Mouse (Mus musculus) macrophage (primary cell): Measurements from ENCODE around the gene Gm609. TPM values are rescaled to one million over a fixed set of nuclear protein-coding genes. Genes with fewer than 3 reads are reported as not detected.

ENCODE experiments used
- H3K27ac ChIP-seq: fragments of 350-480 bp; formaldehyde crosslinking; 2 replicates; pipeline ENCODE4 v1.9.0; 2021
- H3K36me3 ChIP-seq: fragments of 350-480 bp; formaldehyde crosslinking; 2 replicates; pipeline ENCODE4 v1.9.0; 2021; ENCODE audit errors: inconsistent target
- H3K4me3 ChIP-seq: fragments of 350-480 bp; formaldehyde crosslinking; 2 replicates; pipeline ENCODE4 v1.9.0; 2021; ENCODE audit errors: inconsistent target
- H3K79me2 ChIP-seq: fragments of 350-480 bp; formaldehyde crosslinking; 2 replicates; pipeline ENCODE4 v1.9.0; 2021; ENCODE audit errors: inconsistent target
- WGBS: methylation state at CpG from one replicate; pipeline ENCODE4 v1.1.7; 2026; ENCODE audit warnings: inconsistent platforms; ENCODE audit not compliant: missing documents; 5-methylcytosine and 5-hydroxymethylcytosine counted together
- polyA plus RNA-seq: library from polyadenylated mRNA; stranded (reverse); fragments of 250-400 nt; gene quantifications from 3 replicates; pipeline ENCODE4 v1.2.4, GENCODE M21; 2018; ENCODE audit warnings: inconsistent platforms

The Gm609 gene
- polyA plus RNA-seq, 1 experiment from 2014 or later, result not detected

GRCm38 (mm10) chr16:45378147-45378943 lies 114.4 kb downstream of the Gm609 start:
- no peaks in the 10 kb centered on the region for H3K36me3 ChIP-seq
- no peaks in the 10 kb centered on the region for H3K79me2 ChIP-seq
- WGBS, result 95% methylated on average over 5 of the region's 5 CpGs
- H3K27ac ChIP-seq, result no peak overlapping the region
- no peak overlapping the region for H3K4me3 ChIP-seq

- H3K79me2 ChIP-seq, result no peaks in the 10 kb centered on the region
- no peak overlapping the region for H3K4me3 ChIP-seq
- H3K36me3 ChIP-seq, result no peaks in the 10 kb centered on the region
- WGBS, result 70% methylated on average over 4 of the region's 4 CpGs
- no peak overlapping the region for H3K27ac ChIP-seq
Measured at GRCm38 (mm10) chr16:45377332-45377731, 115.4 kb downstream of the Gm609 start.

- Histone ChIP-seq H3K4me3 (no peak overlapping the region), H3K36me3 (no peaks in the 10 kb centered on the region), H3K27ac (no peak overlapping the region), H3K79me2 (no peaks in the 10 kb centered on the region)
- 81% methylated on average over 2 of the region's 2 CpGs for WGBS
Measured at GRCm38 (mm10) chr16:45376812-45377211, 116.0 kb downstream of the Gm609 start.

- Histone ChIP-seq H3K27ac (no peak overlapping the region), H3K4me3 (no peak overlapping the region), H3K36me3 (no peaks in the 10 kb centered on the region), H3K79me2 (no peaks in the 10 kb centered on the region)
- 86% methylated on average over 4 of the region's 4 CpGs for WGBS
Measured at GRCm38 (mm10) chr16:45376294-45376693, 116.5 kb downstream of the Gm609 start.

- Histone ChIP-seq H3K27ac (no peak overlapping the region), H3K36me3 (no peaks in the 10 kb centered on the region), H3K79me2 (no peaks in the 10 kb centered on the region), H3K4me3 (no peak overlapping the region)
- 92% methylated on average over 2 of the region's 2 CpGs for WGBS
Measured at GRCm38 (mm10) chr16:45375506-45376225, 117.1 kb downstream of the Gm609 start.

- WGBS, result 95% methylated on average over 2 of the region's 2 CpGs
- Histone ChIP-seq H3K79me2 (no peaks in the 10 kb centered on the region), H3K27ac (no peak overlapping the region), H3K36me3 (no peaks in the 10 kb centered on the region), H3K4me3 (no peak overlapping the region)
Measured at GRCm38 (mm10) chr16:45374074-45374473, 118.7 kb downstream of the Gm609 start.

- Histone ChIP-seq H3K36me3 (no peaks in the 10 kb centered on the region), H3K79me2 (no peaks in the 10 kb centered on the region), H3K27ac (no peak overlapping the region), H3K4me3 (no peak overlapping the region)
- WGBS, result 72% methylated on average over 1 of the region's 1 CpGs
Measured at GRCm38 (mm10) chr16:45371076-45371475, 121.7 kb downstream of the Gm609 start.

GRCm38 (mm10) chr16:45369285-45369965 lies 123.3 kb downstream of the Gm609 start:
- Histone ChIP-seq H3K27ac (no peak overlapping the region), H3K36me3 (no peaks in the 10 kb centered on the region), H3K4me3 (no peak overlapping the region), H3K79me2 (no peaks in the 10 kb centered on the region)
- WGBS, result 97% methylated on average over 4 of the region's 4 CpGs

- H3K79me2 ChIP-seq, result no peaks in the 10 kb centered on the region
- no peaks in the 10 kb centered on the region for H3K36me3 ChIP-seq
- WGBS, result 90% methylated on average over 7 of the region's 7 CpGs
- H3K4me3 ChIP-seq, result no peak overlapping the region
- no peak overlapping the region for H3K27ac ChIP-seq
Measured at GRCm38 (mm10) chr16:45366111-45366510, 126.7 kb downstream of the Gm609 start.

- Histone ChIP-seq H3K79me2 (no peaks in the 10 kb centered on the region), H3K36me3 (no peaks in the 10 kb centered on the region), H3K27ac (no peak overlapping the region), H3K4me3 (no peak overlapping the region)
- WGBS, result 90% methylated on average over 9 of the region's 9 CpGs
Measured at GRCm38 (mm10) chr16:45365353-45365752, 127.4 kb downstream of the Gm609 start.

- WGBS, result 100% methylated on average over 1 of the region's 1 CpGs
- H3K79me2 ChIP-seq, result no peaks in the 10 kb centered on the region
- H3K4me3 ChIP-seq, result no peak overlapping the region
- H3K36me3 ChIP-seq, result no peaks in the 10 kb centered on the region
- H3K27ac ChIP-seq, result no peak overlapping the region
Measured at GRCm38 (mm10) chr16:45364627-45365026, 128.1 kb downstream of the Gm609 start.

- WGBS, result 96% methylated on average over 3 of the region's 4 CpGs
- Histone ChIP-seq H3K36me3 (no peaks in the 10 kb centered on the region), H3K79me2 (no peaks in the 10 kb centered on the region), H3K27ac (no peak overlapping the region), H3K4me3 (no peak overlapping the region)
Measured at GRCm38 (mm10) chr16:45363480-45364045, 129.2 kb downstream of the Gm609 start.
